Mouse (Mus musculus) lung, embryonic 16.5 days (tissue): ENCODE results near the gene Spryd3. TPM values are rescaled to one million over a fixed set of nuclear protein-coding genes. Genes with fewer than 3 reads are reported as not detected.

Experiments used
- ATAC-seq: fragments of 200-750 bp; cut with Nextera tagmentation; 2 replicates; pipeline ENCODE4 v1.8.0; 2017; ENCODE audit warnings: low read depth, mild to moderate bottlenecking, moderate library complexity
- H3K27ac ChIP-seq: fragments of 300-500 bp; sonication (generic); 2 replicates; pipeline ENCODE4 v1.5.1; 2014; ENCODE audit warnings: mild to moderate bottlenecking, control low read depth, low read length
- H3K27me3 ChIP-seq: fragments of 300-500 bp; sonication (generic); 2 replicates; pipeline ENCODE4 v1.6.1; 2014; ENCODE audit warnings: low read depth, low read length, mixed read lengths; ENCODE audit not compliant: control insufficient read depth, insufficient read depth
- H3K36me3 ChIP-seq: fragments of 300-500 bp; sonication (generic); 2 replicates; pipeline ENCODE4 v1.6.1; 2014; ENCODE audit warnings: low read length; ENCODE audit not compliant: control insufficient read depth, insufficient read depth
- H3K4me1 ChIP-seq: fragments of 300-500 bp; sonication (generic); replicated peaks from 2 replicates; pipeline ENCODE4 v1.6.1; 2014; ENCODE audit warnings: low read length, mixed read lengths; ENCODE audit not compliant: control insufficient read depth, insufficient read depth
- H3K4me2 ChIP-seq: fragments of 300-500 bp; sonication (generic); 2 replicates; pipeline ENCODE4 v1.6.1; 2014; ENCODE audit warnings: low read depth, low read length, control low read depth
- H3K4me3 ChIP-seq: fragments of 300-500 bp; sonication (generic); 2 replicates; pipeline ENCODE4 v1.5.1; 2014; ENCODE audit warnings: mild to moderate bottlenecking, low read length, control low read depth
- H3K9ac ChIP-seq: fragments of 300-500 bp; sonication (generic); 2 replicates; pipeline ENCODE4 v1.6.1; 2014; ENCODE audit warnings: low read length, control low read depth
- H3K9me3 ChIP-seq: fragments of 300-500 bp; sonication (generic); 2 replicates; pipeline ENCODE4 v1.6.1; 2016; ENCODE audit warnings: low read length; ENCODE audit not compliant: control insufficient read depth
- WGBS: fragments of 180-500 bp; shearing (Covaris S2); extraction: QIAGEN DNeasy Blood & Tissue Kit; methylation state at CpG from one replicate; pipeline ENCODE4 v1.1.7; 2014; 5-methylcytosine and 5-hydroxymethylcytosine counted together
- polyA plus RNA-seq: library from polyadenylated mRNA; unstranded; fragments of >200 nt; fragmentation: Nextera tagmentation; extraction: Ambion mirVana; gene quantifications from 2 replicates; pipeline ENCODE4 v1.2.1, GENCODE M21; 2015

Gene Spryd3
- polyA plus RNA-seq, 1 experiment from 2014 or later: 22.7 TPM

- H3K27ac ChIP-seq: peak overlapping the region; percentile 100
- H3K27me3 ChIP-seq: no peaks in the 10 kb centered on the region
- no peak for ATAC-seq
- 12% methylated on average over 5 of the region's 5 CpGs for WGBS
- no peak overlapping the region; the same call in 1 of the 2 replicates for H3K4me3 ChIP-seq
- peaks cover 77% of the 10 kb centered on the region for H3K4me1 ChIP-seq
- H3K9ac ChIP-seq: peak overlapping the region; percentile 5; the same call in 1 of the 2 replicates
- H3K9me3 ChIP-seq: no peaks in the 10 kb centered on the region
- peaks cover 14% of the 10 kb centered on the region for H3K36me3 ChIP-seq
- H3K4me2 ChIP-seq: peak overlapping the region; percentile 33
Observed at GRCm38 (mm10) chr15:102105360-102105759, 30.7 kb downstream of the Spryd3 start.

- no peaks in the 10 kb centered on the region for H3K27me3 ChIP-seq
- H3K36me3 ChIP-seq: 0 out of 2 replicates have a peak, but pooled peaks cover 5% of the 10 kb centered on the region
- H3K4me1 ChIP-seq: peaks cover 84% of the 10 kb centered on the region
- H3K9ac ChIP-seq: peak overlapping the region; percentile 94
- H3K4me2 ChIP-seq: peak overlapping the region; percentile 90
- whole genome bisulfite sequencing: 5% methylated on average over 12 of the region's 12 CpGs
- H3K9me3 ChIP-seq: no peaks in the 10 kb centered on the region
- peak; percentile 47 for ATAC-seq
- H3K4me3 ChIP-seq: peak overlapping the region; percentile 66
- H3K27ac ChIP-seq: peak overlapping the region; percentile 100
Observed at GRCm38 (mm10) chr15:102103947-102104555, 32.0 kb downstream of the Spryd3 start.

DNA sequence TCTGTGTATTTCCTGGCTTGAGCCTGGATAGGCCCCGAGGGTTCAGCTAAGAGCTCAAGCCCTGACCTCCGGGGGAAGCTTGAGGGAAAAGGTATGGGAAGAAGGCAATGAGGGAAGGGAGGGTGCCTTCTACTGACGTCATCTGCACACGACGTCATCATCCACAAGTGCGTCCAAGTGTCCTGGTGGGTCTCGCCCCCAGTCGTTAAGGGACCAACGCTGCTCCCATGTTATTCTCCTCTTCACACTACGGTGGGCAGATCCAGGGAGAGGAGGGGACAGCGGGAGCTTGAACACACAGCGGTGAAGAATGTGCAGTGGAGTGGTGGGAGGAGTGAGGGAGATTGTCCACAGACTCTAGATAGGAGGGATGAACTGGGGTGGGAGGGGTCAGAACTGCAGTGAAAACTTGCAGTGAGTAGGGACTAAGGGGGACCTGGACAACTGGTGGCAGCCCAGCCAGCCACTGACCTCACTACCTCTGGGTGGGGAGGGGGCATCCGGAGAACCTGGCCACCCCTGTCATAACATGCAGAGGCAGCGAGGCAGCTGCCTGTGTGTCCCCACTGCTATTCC, 32.6 kb downstream of the Spryd3 start:
- Histone ChIP-seq H3K27me3 (no peaks in the 10 kb centered on the region), H3K4me2 (peak overlapping the region; percentile 90), H3K27ac (peak overlapping the region; percentile 100), H3K9ac (peak overlapping the region; percentile 94), H3K4me1 (peaks cover 83% of the 10 kb centered on the region), H3K9me3 (no peaks in the 10 kb centered on the region), H3K36me3 (0 out of 2 replicates have a peak, but pooled peaks cover under 1% of the 10 kb centered on the region), H3K4me3 (peak overlapping the region; percentile 66)
- peak; percentile 17 for ATAC-seq
- WGBS: 1% methylated on average over 14 of the region's 14 CpGs

DNA sequence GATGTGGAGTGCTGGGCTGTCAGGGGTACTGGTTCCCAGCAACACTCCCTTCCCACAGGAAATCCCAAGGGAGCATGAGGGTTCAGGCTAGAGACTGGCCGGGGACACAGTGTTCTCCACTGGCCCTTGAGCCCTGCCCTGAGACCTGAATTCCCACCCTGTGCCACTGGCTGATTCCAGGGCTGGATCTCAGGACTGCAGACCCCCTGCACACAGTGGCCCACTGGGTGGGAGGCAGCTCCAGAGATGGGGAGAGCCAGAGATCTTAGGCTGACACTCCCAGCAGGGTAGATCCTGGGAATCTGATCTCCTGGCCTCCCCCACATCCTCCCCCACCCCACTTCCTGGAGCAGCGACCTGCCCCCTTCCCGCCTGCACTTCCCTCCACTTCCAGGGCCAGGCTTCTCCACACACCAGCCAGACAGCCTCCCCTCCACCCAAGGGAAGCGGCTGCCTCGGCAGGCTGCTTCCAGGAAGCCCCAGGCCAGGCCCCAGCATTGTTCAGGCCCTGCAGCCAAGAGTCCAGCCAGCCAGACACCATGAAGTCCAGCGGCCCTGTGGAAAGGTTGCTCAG, 33.4 kb downstream of the Spryd3 start:
- H3K9ac ChIP-seq: peak overlapping the region; percentile 94
- 4% methylated on average over 6 of the region's 6 CpGs for whole genome bisulfite sequencing
- H3K27ac ChIP-seq: peak overlapping the region; percentile 100
- no peaks in the 10 kb centered on the region for H3K36me3 ChIP-seq
- H3K4me1 ChIP-seq: peaks cover 87% of the 10 kb centered on the region
- H3K4me3 ChIP-seq: peak overlapping the region; percentile 66
- peak; percentile 10 for ATAC-seq
- H3K27me3 ChIP-seq: no peaks in the 10 kb centered on the region
- peak overlapping the region; percentile 90 for H3K4me2 ChIP-seq
- H3K9me3 ChIP-seq: no peaks in the 10 kb centered on the region

GRCm38 (mm10) chr15:102101672-102102541, 34.1 kb downstream of the Spryd3 start:
- peak; percentile 39 for ATAC-seq
- Histone ChIP-seq H3K27me3 (no peaks in the 10 kb centered on the region), H3K27ac (peak overlapping the region; percentile 100), H3K9ac (peak overlapping the region; percentile 94), H3K36me3 (0 out of 2 replicates have a peak, but pooled peaks cover 2% of the 10 kb centered on the region), H3K4me3 (peak overlapping the region; percentile 66), H3K9me3 (no peaks in the 10 kb centered on the region), H3K4me1 (peaks cover 86% of the 10 kb centered on the region), H3K4me2 (peak overlapping the region; percentile 90)
- 10% methylated on average over 11 of the region's 11 CpGs for WGBS

- H3K9ac ChIP-seq: peak overlapping the region; percentile 94
- peak overlapping the region; percentile 100 for H3K27ac ChIP-seq
- peak overlapping the region; percentile 90 for H3K4me2 ChIP-seq
- no peaks in the 10 kb centered on the region for H3K9me3 ChIP-seq
- peaks cover 79% of the 10 kb centered on the region for H3K4me1 ChIP-seq
- WGBS: 9% methylated on average over 10 of the region's 10 CpGs
- peak; percentile 26 for ATAC-seq
- peak overlapping the region; percentile 66 for H3K4me3 ChIP-seq
- H3K27me3 ChIP-seq: no peaks in the 10 kb centered on the region
- H3K36me3 ChIP-seq: 0 out of 2 replicates have a peak, but pooled peaks cover 2% of the 10 kb centered on the region
Observed at GRCm38 (mm10) chr15:102100996-102101671, 34.9 kb downstream of the Spryd3 start.

- peaks cover 71% of the 10 kb centered on the region for H3K4me1 ChIP-seq
- H3K4me2 ChIP-seq: peak within 1 kb of the TSS; percentile 90
- H3K4me3 ChIP-seq: peak within 1 kb of the TSS; percentile 66
- ATAC-seq: peak; percentile 51
- peak within 1 kb of the TSS; percentile 100 for H3K27ac ChIP-seq
- H3K27me3 ChIP-seq: no peaks in the 10 kb centered on the region
- peak within 1 kb of the TSS; percentile 94 for H3K9ac ChIP-seq
- no peaks in the 10 kb centered on the region for H3K9me3 ChIP-seq
- WGBS: under 1% methylated on average over 59 of the region's 82 CpGs
- peaks cover 8% of the 10 kb centered on the region for H3K36me3 ChIP-seq
Observed at GRCm38 (mm10) chr15:102100161-102100981, 35.7 kb downstream of the Spryd3 start, which contains the start of gene Tns2. Gene Tns2, plus strand, starts transcription at chr15:102100413.

DNA sequence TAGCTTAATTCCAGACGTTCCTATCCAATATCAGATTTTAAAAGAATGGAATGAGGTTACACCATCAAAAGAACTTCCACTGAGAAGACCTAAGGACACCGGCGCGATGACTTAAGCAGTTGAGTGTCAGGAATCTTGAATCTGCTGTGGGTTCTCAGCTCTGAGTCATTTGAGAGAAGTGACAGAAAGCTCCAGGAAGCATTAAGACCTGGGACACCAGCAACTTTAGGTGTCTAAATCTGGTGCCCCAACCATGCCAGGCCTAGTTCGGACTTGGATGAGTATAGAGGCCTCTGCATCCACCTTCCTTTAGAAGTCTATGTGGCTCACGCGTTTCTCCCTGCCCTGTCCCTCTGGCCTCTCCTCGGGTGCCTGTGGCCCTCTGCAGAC, 36.3 kb downstream of the Spryd3 start:
- Histone ChIP-seq H3K4me2 (peak overlapping the region; percentile 90), H3K27ac (peak overlapping the region; percentile 100), H3K9ac (peak overlapping the region; percentile 94), H3K36me3 (peaks cover 14% of the 10 kb centered on the region), H3K9me3 (no peaks in the 10 kb centered on the region), H3K4me3 (peak overlapping the region; percentile 66), H3K4me1 (peaks cover 65% of the 10 kb centered on the region), H3K27me3 (no peaks in the 10 kb centered on the region)
- no peak for ATAC-seq
- WGBS: 14% methylated on average over 8 of the region's 8 CpGs
